Mouse (Mus musculus) hindlimb bud, embryonic 11.5 days (tissue): Measurements from ENCODE around the gene Cfd.

Source experiments
- DNase-seq: peaks from one replicate; pipeline ENCODE4 v3.0.0-alpha.2; 2012; ENCODE audit warnings: low read depth, low spot score; ENCODE audit errors: extremely low spot score

The Cfd gene

DNA sequence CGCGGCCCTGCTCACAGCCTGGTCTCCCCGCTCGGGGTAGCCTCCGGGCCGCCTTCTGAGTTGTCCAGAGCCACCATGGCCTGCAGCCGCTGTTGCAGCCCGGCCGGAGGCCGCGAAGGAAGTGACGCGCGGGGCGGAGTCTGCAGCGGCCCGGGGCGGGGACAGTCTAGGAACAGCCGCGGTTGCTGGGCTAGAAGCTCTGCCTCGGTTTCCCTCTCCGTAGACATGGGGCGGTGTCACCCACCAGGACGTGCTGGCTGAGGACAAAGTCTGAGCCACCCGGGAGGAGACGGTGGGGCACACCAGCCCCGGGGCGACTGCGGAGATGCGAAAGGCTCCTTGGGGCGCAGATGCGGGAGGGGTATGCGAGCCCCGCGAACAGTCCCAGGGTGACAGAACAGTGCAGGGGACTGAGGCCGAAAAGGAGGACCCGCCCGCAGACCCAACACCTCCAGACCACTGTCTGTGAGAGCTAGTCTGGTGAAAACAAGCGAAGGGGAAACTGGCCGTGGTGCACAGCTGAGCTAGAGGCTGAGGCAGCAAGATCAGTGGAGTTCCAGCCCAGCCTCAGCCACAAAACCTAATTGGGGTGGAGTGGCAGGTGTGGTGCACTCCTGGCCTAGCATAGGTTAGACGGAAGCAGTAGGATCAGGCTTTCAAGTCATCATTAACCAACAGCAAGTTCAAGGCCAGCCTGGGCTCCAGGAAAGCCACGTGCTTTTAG, 26.3 kb downstream of the Cfd start, which contains the start of gene Kiss1r:
Gene Kiss1r (plus strand): TSS at position 164 of the 724 bp plus-strand sequence.
- no peak for DNase-seq

DNA sequence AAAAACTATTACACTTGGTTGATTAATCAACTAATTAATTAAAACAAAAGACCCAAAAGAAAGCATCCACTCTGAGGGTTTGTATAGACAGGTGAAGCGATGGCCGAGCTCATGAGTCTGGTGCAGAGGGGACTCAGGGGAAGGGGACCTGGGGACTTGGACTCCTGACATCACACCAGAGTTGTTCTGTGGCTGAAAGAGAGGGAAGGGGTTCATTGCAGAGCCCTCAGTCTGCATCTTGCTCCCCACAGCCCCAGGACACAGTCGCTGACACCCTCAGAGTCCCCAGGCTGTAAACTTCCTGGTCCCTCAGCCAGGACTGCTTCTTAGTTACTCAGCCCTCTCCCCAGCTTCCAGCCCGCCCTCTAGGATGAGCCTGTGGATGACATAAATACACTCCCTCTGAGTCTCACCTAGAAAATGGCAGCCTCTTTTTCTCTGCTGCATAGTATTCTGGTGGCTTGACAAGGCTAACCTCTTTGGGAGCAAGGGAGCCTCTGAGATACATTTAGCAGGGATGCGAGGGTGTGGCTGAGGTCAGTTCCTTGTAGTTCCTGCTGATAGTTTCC, 27.0 kb downstream of the Cfd start:
- no peak for DNase-seq

DNA sequence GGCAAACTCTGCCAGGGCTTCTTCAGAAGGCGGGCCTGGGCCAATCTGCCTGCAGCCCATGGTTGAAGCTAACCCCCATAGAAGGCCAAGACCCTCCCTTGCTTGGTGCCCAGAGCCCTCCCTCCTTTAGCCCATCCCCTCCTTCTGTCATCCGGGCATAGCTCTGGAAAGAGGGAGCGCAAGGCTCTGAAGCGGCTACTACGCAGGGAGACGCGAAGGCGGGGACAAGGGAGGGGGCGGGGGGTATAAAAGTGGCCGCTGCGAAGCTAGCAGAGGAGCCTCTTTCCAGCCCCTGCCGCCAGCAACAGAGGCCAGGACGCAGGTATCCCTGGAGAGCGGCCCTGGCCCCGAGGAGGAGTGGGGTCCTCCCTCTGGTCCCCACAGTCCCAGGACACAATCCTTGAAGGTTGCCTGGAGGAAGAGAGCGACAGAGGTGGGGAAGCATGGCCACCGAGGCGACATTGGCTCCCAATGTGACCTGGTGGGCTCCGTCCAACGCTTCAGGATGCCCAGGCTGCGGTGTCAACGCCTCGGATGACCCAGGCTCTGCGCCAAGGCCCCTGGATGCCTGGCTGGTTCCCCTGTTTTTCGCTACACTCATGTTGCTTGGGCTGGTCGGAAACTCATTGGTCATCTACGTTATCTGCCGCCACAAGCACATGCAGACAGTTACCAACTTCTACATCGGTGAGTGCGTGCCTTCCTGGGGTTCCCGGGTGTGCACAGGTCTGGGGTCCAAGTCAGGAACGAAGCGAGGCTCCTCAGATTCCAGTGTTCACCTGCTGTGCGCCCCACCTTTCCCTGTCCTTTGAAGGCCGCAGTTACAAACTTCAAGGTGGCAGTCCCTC, 27.8 kb downstream of the Cfd start:
- no peak for DNase-seq

DNA sequence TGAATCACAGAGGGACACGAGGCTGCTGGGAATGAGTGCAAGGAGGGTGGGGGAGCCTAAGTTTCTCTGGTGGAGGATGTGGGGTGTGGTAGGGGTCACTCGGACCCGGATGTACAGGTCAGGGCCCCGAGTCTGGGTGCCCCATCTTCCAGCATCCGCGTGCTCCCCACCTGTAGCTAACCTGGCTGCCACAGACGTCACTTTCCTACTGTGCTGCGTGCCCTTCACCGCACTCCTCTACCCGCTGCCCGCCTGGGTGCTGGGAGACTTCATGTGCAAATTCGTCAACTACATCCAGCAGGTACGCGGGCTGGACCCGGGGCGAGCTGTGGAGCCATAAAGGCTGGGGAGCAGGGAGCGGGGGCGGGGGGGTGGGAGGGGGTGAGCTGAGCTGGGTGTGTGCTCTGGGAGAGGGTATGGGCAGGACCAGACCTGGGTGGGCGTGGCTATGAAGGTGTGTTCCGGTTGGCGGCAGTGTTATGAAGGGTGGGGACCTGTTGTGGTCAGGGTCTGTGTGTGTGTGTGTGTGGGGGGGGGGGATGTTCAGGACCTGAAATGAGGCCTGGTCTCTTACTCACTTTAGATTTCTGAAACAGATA, 28.7 kb downstream of the Cfd start:
- DNase-seq = no peak

DNA sequence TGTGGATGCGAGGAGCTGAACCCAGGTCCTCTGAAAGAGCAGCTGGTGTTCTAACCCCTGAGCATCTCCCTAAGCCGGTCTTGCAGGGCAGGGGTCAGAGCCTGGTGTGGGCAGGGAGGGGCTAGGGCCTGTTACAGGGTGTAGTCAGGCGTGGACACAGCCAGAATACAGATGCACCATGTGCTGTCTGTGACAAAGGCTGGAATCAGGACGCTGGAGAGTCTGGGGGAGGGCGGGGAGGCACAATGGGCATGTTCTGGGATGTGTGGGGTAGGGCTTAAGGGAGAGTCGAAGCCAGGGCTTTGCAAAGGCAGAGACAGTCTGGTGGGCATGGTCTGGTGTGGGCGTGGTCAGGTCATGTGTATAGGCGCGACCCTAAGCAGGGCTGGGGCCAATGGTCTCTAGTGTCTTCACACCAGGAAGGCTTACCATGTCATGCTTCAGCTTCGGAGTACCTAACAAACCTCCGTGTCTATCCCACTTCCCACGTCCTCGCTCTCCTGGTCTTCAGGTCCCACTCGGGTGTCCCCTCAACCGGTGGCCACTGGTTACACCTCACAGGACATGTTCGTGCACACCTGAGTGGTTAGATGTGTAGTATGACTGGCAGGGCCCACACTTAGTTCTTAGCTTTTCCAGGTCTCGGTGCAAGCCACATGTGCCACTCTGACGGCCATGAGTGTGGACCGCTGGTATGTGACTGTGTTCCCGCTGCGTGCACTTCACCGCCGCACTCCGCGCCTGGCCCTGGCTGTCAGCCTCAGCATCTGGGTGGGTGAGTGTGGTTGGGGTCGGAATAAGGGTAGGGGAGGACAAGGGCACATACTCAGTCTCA, 29.6 kb downstream of the Cfd start:
- DNase-seq = no peak

DNA sequence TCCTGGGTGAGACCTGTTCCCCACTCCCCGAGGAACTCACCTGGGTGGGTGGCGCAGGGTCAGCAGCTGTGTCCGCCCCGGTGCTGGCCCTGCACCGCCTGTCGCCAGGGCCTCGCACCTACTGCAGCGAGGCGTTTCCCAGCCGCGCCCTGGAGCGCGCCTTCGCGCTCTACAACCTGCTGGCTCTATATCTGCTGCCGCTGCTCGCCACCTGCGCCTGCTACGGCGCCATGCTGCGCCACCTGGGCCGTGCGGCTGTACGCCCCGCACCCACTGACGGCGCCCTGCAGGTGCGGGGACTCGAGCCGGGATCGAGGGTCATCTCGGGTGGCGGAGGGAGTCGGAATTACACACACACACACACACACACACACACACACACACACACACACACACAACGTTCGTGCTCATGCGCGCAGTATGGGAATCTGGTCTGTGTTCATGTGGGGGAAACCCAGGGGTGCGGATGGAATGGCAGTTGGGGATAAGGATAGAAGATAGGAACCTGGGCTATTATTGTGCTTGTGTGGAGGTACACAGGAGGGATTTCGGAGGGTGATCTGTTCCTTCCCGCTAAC, 30.4 kb downstream of the Cfd start, which contains the start of gene R3hdm4:
Gene R3hdm4 (minus strand): TSS at position 251 of the 578 bp plus-strand sequence.
- no peak for DNase-seq

DNA sequence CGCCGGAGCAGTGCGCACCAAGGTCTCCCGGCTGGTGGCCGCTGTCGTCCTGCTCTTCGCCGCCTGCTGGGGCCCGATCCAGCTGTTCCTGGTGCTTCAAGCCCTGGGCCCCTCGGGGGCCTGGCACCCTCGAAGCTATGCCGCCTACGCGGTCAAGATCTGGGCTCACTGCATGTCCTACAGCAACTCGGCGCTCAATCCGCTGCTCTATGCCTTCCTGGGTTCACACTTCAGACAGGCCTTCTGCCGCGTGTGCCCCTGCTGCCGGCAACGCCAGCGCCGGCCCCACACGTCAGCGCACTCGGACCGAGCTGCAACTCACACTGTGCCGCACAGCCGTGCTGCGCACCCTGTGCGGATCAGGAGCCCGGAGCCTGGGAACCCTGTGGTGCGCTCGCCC, 30.9 kb downstream of the Cfd start:
- no peak for DNase-seq

DNA sequence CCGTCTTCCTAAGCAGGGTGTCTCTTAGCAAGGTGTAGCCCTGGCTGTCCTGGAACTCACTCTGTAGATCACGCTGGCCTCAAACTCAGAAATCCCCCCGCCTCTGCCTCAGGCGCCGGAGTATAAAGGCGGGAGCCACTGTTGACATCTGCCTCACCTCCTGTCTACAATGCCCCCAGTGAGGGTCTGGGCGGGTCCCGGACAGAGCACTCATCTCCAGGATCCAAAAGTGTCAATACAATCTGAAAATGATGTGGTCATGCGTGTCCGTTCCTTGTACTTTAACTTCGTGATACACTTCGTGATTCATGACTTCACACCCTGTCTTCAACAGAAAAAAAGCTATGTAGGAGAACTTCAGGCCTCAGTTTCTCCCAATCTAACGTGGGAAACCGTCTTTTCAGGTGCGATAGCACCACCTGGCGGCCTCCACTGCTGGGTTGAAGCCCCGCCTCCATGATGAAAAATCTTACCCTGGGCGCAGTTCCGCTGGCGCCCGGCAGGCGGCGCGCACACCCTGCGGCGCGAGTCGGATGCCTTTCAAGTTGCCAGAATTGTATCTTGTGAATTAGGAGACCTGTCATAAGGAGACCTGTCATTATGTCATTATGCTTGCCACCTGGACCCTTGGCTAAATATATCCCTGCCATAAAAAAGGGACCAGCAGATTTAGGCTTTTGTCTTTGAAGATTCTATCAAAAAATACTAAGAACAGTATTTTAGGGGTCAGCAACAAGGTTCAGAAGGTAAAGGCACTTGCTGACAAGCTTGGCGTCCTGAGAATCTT, 34.5 kb downstream of the Cfd start:
- DNase-seq = peak; percentile 67

DNA sequence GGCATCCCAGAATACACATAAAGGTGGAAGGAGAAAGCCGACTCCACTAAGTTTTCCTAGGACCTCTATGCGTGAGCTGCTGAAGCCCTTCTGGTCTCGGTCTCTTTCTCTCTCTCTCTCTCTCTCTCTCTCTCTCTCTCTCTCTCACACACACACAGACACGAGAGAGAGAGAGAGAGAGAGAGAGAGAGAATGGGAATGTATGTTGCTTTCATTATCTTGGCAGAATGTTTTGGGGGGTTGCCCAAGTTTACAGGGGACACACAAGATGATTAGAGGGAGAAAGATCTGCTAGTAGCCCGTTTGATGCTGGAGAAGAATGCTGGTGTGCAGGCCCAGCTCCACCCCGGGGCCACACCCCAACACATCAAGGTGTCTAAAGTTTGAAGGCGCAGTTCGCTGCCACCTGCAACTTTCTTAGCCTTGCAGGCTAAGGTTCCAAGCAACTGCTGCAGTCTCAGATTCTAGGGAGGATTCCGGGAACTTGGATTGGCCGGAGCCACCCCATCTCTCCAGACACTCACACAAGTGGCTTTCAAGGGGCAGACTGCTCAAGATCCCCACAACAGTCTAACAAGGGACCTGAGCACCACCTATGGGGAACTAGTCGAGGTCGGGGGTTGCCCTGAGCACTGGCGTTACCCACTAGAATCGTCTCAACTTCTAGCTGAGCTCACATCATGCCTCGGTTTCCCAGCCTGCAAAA, 35.3 kb downstream of the Cfd start:
- no peak for DNase-seq

DNA sequence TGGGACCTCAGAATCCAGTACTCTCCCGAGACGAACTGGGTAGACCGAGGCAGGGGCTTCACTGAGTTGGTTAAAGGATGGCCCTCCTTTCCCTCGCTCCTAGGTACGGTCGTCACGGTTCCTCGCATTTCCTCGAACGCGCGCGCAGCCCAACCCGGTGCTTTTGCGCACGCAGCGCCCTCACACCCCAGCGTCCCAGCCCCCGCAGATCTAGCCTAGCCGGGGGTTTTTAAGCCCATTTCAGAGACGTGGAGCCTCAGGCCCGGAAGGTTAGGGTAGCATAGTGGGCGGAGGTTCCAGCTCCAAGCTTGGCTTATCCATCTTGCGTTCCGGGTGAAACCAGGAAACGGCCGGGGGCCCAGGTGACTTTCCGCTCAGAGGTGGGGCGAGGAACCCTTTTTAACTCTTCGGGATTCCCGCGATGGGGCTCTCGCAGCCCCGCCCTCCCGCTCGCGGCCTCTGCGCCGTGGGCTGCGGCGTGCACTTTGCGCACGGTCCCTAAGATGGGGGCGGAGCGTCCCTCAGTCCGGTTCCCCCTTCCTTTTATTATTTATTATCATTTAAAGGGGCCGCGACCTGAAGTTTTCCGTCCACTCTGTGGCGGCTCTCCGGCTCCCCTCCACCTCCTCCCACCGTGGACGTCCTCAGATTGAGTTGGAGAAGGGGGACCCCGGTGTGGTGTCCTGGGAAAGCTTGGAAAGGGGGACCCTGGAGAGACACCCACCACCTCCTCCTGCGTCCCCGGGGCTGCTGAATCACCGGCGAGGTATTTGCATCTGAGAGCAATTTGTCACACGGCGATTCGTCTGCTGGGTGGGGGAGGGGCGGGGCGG, 36.1 kb downstream of the Cfd start, which contains the start of gene Arid3a:
Gene Arid3a (plus strand): TSS at position 553 of the 833 bp plus-strand sequence.
- DNase-seq = peak; percentile 79

DNA sequence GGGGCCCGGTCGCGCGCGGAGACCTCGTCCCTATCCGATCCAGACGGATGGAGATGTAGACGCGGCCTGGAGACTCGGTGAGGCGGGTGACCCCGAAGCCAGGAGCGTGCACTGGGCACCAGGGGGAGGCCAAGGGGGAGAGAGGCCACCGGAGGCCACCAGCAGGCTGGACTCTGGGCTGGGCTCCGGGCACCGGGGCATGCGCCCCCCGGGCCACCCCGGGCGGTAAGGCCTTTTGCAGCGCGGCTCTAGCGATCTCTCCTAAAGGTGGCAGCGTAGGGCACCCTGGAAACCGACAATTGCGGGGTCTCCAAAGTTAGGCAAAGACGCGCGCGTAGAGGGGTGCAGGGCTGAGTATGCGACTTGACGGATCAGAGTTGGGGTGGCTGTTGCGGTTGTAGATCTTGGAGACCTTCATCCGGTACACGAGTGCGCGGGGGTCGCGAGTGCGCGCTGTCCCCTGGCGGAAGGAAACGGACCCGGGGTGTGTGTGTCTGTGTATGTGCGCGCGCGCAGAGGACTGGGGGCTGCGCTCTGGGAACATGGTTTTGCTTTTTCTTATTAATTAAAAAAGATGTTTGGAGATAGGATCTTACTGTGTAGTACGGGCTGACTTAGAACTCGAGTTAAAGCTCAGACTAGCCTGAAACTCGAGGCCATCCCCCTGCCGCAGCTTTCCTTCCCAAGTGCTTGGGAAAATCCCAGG, 36.8 kb downstream of the Cfd start:
- no peak for DNase-seq

DNA sequence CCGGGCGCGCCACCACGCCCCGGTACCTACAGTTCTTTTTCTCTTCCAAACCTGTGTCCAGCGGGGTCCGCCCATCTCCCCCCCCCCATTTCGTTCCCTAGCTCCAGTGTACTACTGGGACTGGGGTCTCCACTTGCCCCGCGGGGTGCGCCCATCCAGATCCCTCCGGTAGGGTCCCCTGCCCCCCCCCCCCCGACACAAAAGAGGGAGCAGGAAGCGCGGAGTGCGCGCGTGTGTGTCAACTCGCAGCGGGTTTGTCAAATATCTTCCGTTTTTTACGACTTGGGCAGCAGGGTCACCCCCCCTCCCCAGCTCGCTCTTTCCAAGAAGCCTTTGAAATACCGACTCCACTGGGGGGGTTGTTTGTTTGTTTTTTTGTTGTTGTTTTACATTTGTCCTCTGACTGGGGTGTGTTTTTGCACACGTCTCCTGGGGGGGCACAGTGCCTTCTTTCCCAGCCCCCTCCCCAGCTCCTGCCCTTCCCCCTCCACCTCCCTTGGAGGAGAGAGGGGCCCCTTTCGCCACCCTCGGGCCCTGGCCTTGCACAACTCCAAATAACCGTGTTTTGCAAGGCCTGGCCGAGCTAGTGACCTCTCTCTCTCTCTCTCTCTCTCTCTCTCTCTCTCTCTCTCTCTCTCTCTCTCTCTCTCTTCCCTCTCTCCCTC, 37.5 kb downstream of the Cfd start:
- DNase-seq = no peak

DNA sequence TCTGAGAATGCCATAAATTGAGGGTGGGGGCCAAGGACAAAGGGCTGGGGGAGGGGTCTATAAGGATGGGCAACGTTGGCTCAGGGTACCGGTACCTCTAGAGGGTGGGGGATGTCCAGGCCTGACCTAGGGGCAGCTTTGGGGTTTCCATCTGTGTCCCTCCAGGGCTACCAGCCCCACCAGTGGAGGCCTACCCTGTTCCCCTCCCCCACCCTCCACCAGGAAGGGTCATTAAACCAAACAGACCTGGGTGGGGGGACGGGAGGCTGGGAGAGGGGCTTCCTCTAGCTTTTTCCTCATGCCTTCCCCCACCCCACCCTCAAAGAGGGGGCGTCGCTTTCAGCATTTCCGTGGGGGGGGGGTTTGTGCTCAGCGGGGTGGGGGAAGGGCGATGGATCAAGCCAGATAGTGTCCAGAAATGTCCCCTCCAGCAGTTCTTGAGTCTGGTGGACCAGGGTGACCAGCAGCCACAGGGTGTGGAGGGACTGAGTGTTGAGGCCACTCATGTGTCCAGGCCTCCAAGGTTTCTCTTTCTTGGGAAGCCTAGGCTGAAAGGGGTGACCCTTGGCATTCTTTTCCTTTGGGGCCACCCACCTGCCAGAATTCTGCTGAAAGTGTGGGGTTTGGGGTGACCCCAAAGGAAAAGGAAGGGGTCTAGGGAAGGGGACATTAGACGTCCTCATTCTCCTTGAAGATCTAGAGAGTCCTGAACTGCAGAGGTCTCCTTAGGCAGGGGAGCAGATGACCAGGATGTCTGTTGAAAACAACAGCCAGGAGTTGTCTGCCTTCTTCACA, 38.5 kb downstream of the Cfd start:
- no peak for DNase-seq

DNA sequence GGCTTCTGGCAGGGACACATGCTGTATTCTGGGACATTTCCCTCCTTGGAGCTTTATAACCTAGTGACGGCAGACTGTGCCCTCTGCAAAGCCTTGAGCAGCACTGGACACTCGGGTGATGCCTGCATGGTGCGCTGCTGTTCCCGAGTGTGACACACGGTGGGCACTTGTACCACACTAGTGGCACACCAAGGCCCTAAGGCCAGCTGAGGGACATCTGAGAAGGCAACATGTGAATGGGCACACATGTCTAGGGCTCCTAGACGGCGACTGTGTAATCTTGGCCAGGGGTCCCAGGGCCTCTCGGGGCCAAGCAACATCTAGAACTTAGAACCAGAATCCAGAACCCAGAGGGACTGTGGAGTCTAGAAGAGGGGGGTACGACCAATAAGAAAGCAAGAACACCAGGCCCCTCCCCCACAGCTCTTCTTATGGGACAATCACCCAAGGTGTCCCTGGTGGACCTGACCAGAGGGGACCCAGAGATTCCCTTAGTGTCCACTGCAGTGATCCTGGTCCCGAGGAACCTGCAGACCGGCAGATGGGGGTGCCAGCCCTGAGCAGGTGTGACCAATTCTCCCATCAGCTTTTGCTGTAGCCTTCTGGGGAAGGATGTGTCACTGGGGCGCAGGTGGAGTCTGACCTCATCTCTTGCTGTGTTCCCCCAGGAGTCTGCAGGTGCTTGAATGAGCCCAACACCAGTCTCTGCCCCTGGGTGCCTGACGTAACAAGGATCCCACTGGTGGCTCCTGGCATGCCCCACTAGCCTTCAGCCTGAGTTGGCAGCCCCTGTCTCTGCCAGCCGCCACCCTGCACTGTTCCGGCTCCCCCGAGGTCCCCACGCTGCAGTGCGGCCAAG, 39.5 kb downstream of the Cfd start:
- no peak for DNase-seq

DNA sequence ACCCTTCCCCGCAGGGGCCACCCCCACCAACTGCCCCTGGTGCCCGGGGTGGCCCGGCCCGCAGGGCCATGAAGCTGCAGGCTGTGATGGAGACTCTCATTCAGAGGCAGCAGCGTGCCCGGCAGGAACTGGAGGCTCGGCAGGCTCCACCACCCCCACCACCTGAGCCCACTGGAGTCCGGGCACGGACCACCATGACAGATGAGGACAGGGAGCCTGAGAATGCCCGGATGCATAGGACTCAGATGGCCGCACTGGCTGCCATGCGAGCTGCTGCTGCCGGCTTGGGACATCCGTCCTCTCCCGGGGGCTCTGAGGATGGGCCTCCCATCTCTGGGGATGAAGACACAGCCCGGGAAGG, 40.2 kb downstream of the Cfd start:
- no peak for DNase-seq
